Mouse (Mus musculus) urinary bladder, postnatal 25 days (tissue): Measurements from ENCODE around the gene Inhbe.

Experiments
- DNase-seq: peaks from one replicate; pipeline ENCODE4 v3.0.0; 2022; ENCODE audit warnings: low spot score

Gene Inhbe

GRCm38 (mm10) chr10:127343029-127343428 is 11.2 kb downstream of the Inhbe start:
- DNase-seq, result no peak

DNA sequence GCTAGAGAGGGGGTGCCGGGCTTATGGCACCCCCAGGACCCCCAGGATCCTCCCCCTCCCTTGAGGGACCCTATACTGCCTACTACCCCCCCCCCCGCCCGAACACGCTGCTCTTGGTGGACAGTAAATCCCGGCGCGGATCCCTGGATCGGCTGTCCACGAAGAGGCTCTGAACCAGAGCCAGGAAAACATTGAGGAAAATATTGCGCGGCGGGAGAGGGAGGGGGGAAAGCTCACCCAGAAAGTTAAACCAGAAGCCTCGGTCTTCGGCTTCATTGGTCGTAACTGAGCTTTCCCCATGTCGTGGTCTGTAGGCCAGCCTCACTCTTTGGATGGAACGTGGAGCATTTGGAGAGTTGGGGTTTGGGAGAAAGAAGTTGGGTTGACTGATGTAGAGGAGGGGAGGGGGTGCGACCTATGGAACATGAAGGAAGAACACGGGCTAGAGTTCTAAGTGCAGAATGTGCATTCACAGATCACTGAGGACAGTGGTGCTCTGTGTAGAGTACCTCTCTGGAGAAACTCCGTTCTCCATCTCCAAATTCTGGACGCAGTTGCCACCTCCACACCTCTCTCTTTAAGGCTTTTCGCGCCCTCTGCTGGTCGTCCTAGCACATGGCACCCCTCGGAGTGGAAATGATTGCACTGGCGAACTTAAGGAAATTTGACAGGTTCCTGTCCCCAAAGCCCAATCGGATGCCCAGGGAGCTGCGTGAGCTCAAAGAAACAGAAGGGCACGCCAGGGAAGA is 12.1 kb downstream of the Inhbe start, which contains the start of gene Gli1:
Gli1 (minus strand) TSS at position 84 of the 749 bp plus-strand sequence.
- peak; percentile 86 for DNase-seq

- DNase-seq, result no peak
Observed at GRCm38 (mm10) chr10:127341360-127341690, 12.9 kb downstream of the Inhbe start.

DNA sequence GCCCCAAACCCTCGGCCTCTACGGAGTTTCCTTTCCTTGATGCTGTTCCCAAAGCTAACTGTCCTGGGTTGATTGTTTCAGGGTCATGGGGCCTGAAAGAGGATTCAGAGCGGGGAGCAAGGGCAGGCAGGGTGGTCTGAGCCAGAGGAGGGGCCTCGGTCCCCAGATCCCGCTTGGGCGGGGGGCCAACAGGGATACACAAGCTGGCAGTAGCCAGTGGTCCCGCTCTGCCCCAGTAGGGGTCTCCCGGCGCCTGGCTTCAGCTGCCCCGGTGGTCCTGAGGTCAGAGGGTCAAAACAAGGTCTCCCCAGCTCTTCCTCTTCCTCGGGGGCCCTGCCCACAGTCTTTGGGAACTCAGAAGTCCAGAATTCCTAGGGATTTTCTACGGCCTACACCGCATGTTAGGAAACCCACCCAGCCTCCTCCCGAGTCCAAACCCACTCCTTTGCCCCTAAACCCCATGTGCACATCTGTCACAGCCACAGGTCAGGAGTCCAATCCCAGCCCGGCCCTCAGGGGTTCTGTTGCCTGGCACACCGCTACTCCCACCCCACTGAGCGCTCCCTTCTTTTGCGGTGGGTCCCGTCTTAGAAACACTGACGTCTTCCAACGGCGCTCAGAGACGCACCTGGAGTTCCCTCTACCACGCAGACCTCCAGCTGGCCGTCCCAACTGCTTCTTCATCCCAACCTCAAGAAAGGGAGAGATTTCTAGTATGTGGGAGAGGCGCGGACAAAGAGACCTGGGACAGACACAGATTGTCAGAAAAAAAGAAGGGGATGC is 13.4 kb downstream of the Inhbe start:
- no peak for DNase-seq

DNA sequence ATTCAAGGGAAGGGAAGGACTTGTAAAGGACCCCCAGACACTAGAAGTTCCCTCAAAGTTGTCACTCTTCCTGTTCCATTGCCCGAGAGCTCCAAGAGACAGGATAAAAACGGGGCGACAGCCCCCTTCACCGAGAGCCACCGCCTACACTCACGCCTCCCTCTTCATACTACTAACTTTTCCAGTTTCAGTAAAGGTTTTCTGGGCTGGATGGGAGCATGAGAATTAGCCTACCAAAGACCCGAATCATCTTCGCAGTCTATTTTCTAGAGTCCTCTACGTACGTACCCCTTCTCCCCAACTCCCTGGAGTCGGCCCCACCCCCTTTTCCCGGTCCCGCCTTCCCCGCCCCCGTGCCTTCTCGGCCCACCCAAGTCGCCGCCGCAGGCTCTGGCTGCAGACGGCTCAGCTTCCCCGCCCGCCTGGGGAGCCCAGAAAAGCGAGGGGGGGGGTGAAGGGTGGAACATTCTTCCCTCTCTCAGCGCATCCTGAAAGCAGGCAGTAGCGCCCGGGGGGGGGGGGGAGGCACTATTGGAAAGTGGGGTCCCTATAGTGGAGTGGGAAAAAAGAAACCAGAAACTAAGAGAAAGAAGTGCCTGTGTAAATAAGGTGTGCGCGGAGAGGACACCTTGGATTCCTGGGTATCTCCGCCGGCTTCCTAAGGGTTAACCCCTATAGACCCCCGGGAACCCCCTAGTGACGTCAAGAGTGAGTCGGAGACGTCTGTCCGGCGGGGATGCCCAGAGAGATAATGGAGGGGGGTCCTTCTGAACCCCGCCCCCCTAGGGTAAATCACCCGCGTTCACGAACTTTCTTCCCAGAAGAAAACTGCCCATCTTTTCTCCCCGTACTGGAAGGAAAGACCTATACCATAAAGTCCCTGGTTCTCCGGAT is 14.3 kb downstream of the Inhbe start:
- DNase-seq, result peak; percentile 52

- DNase-seq, result peak; percentile 78
Observed at GRCm38 (mm10) chr10:127338930-127339682, 15.1 kb downstream of the Inhbe start.

GRCm38 (mm10) chr10:127337536-127338099 is 16.6 kb downstream of the Inhbe start:
- DNase-seq, result no peak

GRCm38 (mm10) chr10:127336952-127337351 is 17.3 kb downstream of the Inhbe start:
- DNase-seq, result no peak

GRCm38 (mm10) chr10:127335271-127335670 is 18.9 kb downstream of the Inhbe start:
- DNase-seq, result no peak

- no peak for DNase-seq
Observed at GRCm38 (mm10) chr10:127333152-127333551, 21.1 kb downstream of the Inhbe start.

GRCm38 (mm10) chr10:127332211-127332874 is 21.9 kb downstream of the Inhbe start:
- DNase-seq, result no peak

GRCm38 (mm10) chr10:127330212-127330611 is 24.0 kb downstream of the Inhbe start:
- no peak for DNase-seq

GRCm38 (mm10) chr10:127327461-127328145 is 26.6 kb downstream of the Inhbe start:
- no peak for DNase-seq

GRCm38 (mm10) chr10:127326828-127327227 is 27.4 kb downstream of the Inhbe start:
- DNase-seq, result peak; percentile 40

DNA sequence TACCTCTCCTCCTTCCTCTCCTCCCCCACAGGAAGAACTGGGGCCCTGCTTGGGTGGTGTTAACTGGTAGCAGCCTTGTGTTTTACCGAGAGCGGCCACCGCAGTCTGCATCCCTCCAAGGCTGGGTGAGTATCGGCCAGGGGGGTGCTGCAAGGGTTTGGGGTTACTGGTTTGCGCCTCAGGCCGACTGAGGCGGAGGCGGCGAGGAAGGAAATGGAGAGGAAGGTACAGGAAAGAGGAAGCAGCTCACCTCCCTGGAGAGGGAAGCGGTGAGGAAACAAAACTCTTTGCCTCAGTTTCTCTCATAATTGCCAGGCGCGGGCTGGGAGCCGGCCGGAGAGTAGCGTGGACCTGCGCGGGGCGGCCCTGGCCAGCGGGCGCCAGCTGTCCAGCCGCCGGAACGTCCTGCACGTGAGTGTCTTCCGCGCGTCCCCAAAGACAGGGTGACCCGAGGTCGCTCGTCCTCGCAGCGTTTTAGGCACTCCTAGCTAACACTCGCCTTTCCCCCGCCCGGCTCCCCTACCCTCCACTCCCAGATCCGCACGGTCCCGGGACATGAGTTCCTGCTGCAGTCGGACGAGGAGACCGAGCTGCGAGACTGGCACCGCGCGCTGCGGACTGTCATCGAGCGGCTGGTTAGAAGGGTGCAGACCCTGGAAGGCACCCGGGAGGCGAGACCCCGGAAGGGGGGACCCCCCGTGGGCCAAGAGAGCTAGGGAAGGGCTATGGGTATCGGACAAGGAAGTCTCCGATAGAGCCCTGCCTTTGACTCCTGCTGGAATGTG is 28.0 kb downstream of the Inhbe start:
- peak; percentile 28 for DNase-seq

- no peak for DNase-seq
Observed at GRCm38 (mm10) chr10:127325454-127326016, 28.7 kb downstream of the Inhbe start.

DNA sequence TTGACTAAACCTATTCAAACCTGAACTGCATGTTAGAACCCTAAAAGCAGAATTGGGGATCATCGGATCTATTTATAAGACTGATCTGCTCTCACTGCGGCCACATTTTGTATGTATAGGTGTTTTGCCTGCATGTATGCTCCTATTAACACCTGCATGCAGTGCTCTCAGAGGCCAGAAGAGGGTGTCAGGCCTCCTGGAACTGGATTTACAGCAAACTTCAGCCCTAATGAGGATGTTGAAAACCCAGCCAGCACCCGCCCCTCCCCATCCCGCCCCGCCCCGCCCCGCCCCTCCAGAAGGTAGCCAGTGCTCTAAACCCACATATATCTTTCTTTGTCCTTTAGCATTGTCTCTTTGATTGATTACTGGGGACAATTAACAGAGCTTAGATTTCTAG is 29.7 kb downstream of the Inhbe start:
- no peak for DNase-seq

DNA sequence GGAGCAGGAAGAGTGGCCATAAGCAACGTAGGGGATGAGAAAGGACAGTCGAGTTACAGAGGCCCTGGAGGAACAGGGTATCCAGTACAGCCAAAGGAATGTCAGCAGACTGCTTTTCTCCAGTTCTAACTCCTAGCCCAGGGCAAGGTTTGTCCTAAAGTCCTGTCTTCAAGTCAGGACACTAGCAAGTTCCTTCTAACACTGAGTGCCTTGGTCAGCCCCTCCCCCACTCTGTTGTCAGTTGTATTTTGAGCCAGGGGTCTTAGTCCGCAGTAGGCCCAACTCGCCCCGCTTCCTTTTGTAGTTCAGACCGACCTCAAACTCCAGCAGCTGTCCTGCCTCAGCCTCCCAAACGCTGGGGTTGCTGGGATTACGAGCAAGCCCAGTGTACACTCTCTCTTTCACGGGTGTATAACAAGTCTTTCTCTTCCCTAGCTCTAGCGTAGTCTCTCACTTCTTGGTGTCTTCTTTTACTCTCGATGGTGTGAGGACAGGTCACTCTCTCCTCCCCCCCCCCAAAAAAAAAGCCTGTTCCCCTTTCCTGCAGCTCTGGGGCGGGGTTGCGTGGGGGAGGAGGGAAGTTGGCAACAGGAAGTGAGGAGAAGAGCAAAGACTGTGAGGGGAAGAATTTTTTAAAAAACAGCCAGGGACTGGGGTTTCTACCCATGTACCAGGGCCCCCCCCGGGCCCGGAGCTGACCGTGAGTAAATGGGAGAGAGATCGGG is 30.9 kb downstream of the Inhbe start:
- DNase-seq, result no peak
